Mouse (Mus musculus) urinary bladder, postnatal 4 days (tissue): ENCODE results near the gene Rpl36a.
"Not testable (repeated sequence)": the region's sequence is repeated elsewhere in the genome, so short reads cannot be mapped to it uniquely, and the experiment has no call there.

Experiments used
- DNase-seq, 2 experiments: peaks; one replicate each; pipeline ENCODE4 v3.0.0; 2021 to 2022; ENCODE audit warnings: low spot score in 2 of 2

The Rpl36a gene

GRCm38 (mm10) chrX:134585103-134586002, at the start of gene Rpl36a:
Gene Rpl36a (plus strand): TSS chrX:134585654.
- DNase-seq: peak; percentile 86 to 94

DNA sequence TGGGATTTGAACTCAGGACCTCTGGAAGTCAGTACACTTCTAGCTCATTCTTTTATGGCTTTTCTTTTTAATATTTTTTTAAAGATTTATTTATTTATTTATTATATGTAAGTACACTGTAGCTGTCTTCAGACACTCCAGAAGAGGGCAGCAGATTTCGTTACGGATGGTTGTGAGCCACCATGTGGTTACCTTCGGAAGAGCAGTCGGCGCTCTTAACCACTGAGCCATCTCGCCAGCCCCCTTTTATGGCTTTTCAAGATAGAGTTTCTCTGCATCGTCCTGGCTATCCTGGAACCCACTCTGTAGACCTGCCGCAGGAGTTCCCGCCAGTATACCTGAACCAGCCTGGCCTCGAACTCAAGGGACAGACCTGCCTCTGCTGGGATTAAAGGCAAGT, 45.7 kb upstream of the Rpl36a start:
- not testable (repeated sequence) for DNase-seq

DNA sequence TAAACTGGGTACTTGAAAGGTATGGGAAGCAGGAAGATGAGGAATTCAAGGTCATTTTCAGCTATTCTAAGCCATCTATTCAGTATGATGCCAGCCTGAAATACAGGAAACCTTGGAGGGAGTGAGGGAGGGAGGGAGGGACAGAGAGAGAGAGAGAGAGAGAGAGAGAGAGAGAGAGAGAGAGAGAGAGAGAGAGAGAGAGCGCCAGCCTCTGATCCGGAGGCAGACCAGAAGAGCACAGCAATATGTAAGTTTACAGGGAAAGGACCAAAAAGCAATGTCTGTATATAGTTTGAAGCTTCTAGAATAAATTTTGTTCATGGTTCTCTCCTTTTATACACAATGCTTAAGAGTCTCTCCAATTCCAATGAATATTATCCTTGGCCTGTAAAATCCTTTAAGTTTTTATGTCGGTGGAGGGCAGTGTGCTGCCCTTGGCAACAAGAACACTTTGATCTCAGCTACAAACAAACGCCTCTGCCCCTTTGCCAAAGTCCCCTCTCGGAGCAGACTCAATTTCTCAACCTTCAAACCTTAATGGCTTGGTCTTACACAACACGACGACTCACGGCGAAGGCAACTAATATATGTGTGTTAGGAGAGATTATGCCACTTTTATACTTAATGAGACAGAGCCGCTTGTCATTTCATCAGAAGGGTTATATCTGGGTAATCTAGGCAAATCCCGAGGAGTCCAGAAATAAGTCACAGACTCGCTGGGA, 44.9 kb upstream of the Rpl36a start:
- DNase-seq: no peak

- peak; percentile 51 to 62 for DNase-seq
These were observed 44.1 kb upstream of the Rpl36a start, which contains the start of gene Timm8a1 for GRCm38 (mm10) chrX:134541145-134541954. Gene Timm8a1 (minus strand): TSS chrX:134541865.

GRCm38 (mm10) chrX:134541955-134542308, 43.5 kb upstream of the Rpl36a start:
- DNase-seq: no peak

GRCm38 (mm10) chrX:134547330-134547729, 38.1 kb upstream of the Rpl36a start:
- no peak for DNase-seq

DNA sequence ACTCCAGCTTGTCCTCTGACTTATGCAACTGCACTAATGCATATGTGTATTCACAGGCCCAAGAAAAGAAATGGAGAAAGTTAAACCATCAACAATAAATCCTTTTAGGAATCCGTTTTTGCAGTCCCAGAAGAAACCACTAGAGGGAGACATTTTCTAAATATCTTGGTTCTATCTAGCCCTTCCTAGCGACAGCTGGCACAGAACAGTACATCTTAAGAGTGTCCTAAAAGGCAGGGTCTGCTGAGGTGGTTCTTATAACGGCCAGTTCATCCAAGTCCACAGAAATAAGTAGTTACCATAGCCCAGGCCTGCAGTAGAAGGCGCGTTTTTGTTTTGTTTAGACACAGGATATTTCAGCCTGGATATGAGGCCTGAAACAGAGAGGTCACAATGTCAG, 34.6 kb upstream of the Rpl36a start:
- DNase-seq: no peak

GRCm38 (mm10) chrX:134553326-134553725, 32.1 kb upstream of the Rpl36a start:
- no peak for DNase-seq

- no peak for DNase-seq
These were observed 31.0 kb upstream of the Rpl36a start for GRCm38 (mm10) chrX:134554425-134554824.

DNA sequence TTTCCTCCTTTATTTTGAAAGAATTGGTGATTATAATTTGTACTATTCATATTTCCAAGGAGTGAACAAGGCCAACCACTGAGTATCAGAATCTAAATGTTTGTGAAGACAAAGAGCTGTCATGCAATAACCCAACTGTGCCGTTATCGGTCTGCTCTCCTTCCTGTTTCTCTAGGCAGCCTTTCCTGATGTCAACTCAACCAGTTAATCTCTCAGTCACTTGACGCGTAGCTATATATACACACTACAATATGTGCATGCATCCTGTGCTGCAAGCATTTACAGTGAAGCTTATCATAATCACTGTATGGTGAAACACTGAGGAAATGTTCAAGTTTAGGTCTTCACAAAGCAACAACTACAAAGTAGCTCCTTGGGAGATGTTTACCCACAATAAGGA, 21.1 kb upstream of the Rpl36a start:
- DNase-seq: no peak

- DNase-seq: no peak
These were observed 18.8 kb upstream of the Rpl36a start for GRCm38 (mm10) chrX:134566536-134567222.

- DNase-seq: no peak
These were observed 7.6 kb upstream of the Rpl36a start for GRCm38 (mm10) chrX:134577896-134578295.

DNA sequence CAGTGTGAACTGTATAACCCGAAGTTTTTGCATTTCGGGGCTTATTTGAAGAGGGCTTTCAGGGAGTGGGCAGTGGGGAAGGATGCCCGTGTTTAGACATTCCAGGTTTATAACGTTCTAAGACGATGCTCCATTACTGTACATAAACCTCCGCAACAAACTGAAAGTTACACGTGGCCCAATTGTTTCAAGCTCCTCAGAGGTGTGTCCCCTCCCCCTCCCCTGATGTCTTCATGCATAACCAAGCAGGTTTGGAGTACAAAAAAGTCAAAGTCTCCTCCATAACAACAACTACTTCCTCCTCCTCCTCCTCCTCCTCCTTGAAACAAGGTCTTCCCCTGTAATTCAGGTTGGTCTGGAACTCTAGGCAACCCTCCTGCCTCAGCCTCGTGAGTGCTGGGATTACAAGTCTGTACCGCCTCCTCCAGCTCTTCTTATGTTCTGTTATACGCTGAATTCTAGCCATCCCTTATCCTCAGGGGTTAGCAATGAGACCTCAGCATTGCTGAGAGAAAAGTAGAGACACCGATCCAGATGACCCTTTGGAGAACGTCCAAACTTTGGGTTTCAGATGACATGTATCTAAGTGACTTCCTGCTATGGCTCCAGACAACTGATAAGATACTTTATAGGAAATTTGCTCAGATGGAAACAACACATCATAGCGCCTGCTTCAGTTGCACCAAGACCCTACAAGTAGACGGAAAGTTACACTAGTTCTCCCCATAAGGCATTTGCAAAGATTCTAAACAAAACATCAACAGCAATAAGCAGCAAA, 4.7 kb upstream of the Rpl36a start:
- DNase-seq: no peak

- DNase-seq: no peak
These were observed 3.2 kb upstream of the Rpl36a start for GRCm38 (mm10) chrX:134582270-134582669.

DNA sequence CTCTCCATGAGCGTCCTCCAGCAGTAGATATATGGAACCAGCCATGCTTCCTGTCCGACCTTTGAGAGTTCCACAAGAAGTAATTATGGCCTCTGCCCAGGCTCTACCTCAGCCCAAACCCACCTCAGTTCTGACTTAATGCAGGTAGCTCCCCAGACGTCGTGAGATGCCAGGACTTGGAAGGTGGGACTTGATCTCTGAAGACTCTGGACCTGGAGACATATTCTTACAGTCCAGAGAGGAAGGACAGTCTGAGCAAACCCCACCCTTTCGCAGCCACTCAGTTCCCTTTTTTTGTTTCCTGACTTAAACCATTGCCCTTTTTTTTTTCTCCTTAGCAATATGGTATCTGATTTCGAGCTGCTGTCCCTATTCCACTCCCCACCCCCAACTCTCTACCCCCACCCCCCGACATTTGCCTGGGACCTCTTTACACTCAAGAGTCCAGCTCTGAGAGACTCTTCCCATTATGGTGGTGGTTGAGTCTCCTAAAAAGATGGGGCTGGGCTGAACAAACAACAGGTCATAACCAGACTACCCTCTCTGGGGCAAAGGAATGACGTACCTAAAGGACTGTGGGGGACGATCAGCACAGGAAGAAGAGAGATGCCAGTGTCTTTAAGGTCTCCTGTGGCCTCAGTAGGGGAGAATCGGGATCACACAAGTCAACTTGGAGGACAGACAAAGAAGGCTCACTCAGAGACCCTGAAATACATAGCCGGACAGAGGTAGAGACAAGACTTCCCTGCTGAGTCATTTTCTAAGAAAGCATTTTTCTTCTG, 2.4 kb upstream of the Rpl36a start, which contains the start of gene Btk:
Gene Btk, minus strand, starts transcription at position 683 of the 782 bp plus-strand sequence.
- DNase-seq: no peak

- no peak for DNase-seq
These were observed 993 bp downstream of the Rpl36a start for GRCm38 (mm10) chrX:134586447-134586846.

DNA sequence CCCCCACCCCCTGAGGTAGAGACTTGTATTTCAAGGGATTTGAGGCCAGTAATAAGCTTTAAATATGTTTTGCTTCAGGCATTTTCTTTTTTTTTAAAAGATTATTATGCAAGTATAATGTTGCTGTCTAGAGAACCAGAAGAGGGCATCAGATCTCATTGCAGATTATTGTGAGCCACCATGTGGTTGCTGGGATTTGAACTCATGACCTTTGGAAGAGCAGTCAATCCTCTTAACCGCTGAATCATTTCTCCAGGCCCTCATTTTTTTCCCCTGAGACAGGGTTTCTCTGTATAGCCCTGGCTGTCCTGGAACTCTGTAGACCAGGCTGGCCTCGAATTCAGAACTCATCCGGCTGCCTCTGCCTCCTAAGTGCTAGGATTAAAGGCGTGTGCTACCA, 2.8 kb downstream of the Rpl36a start:
- DNase-seq: no peak

- DNase-seq: no peak
These were observed 3.5 kb downstream of the Rpl36a start for GRCm38 (mm10) chrX:134588997-134589396.

DNA sequence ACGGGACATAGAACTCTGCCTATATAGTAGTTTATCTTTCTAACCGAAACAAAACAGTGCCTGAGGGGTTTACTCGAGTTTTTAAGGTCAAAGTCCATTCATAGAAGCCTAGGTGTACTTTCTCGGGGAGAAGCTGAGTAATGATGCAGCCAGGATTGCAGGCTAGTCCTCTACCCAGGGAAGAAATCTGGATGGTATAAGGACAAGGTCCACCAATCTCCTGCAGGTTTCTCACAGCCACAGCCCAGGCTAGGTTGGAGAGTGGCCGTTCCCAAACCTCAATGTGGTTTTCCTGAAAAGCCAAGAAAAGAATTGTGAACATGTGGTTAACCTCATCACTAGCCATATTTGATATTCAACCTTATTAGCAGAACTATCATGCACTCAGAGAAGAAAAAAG, 4.4 kb downstream of the Rpl36a start:
- DNase-seq: no peak
